Mouse (Mus musculus) stomach, embryonic 15.5 days (tissue): Measurements from ENCODE around the gene Ank3. TPM values are rescaled to one million over a fixed set of nuclear protein-coding genes. Genes with fewer than 3 reads are reported as not detected.
"Not testable (repeated sequence)": the region's sequence is repeated elsewhere in the genome, so short reads cannot be mapped to it uniquely, and the experiment has no call there.

Experiments
- ATAC-seq: fragments of 200-750 bp; cut with Nextera tagmentation; 2 replicates; pipeline ENCODE4 v1.8.0; 2017; ENCODE audit warnings: low read depth, moderate number of reproducible peaks, moderate TSS enrichment; ENCODE audit not compliant: insufficient read depth, low FRiP score
- H3K27ac ChIP-seq: fragments of 300-500 bp; sonication (generic); 2 replicates; pipeline ENCODE4 v1.5.1; 2015; ENCODE audit warnings: mild to moderate bottlenecking, inconsistent platforms
- H3K27me3 ChIP-seq: fragments of 300-500 bp; sonication (generic); replicated peaks from 2 replicates; pipeline ENCODE4 v1.6.1; 2015; ENCODE audit warnings: inconsistent platforms
- H3K36me3 ChIP-seq: fragments of 300-500 bp; sonication (generic); 2 replicates; pipeline ENCODE4 v1.6.1; 2015; ENCODE audit warnings: inconsistent platforms
- H3K4me1 ChIP-seq: fragments of 300-500 bp; sonication (generic); 2 replicates; pipeline ENCODE4 v1.6.1; 2015; ENCODE audit warnings: inconsistent platforms
- H3K4me2 ChIP-seq: fragments of 300-500 bp; sonication (generic); 2 replicates; pipeline ENCODE4 v1.6.1; 2015; ENCODE audit warnings: mild to moderate bottlenecking, inconsistent platforms
- H3K4me3 ChIP-seq: fragments of 300-500 bp; sonication (generic); replicated peaks from 2 replicates; pipeline ENCODE4 v1.5.1; 2015; ENCODE audit warnings: inconsistent platforms
- H3K9ac ChIP-seq: fragments of 300-500 bp; sonication (generic); 2 replicates; pipeline ENCODE4 v1.6.1; 2015; ENCODE audit warnings: inconsistent platforms
- H3K9me3 ChIP-seq: fragments of 300-500 bp; sonication (generic); 2 replicates; pipeline ENCODE4 v1.6.1; 2016; ENCODE audit warnings: inconsistent platforms
- WGBS: fragments of 180-500 bp; shearing (Covaris S2); methylation state at CpG from one replicate; pipeline ENCODE4 v1.1.7; 2015; 5-methylcytosine and 5-hydroxymethylcytosine counted together
- polyA plus RNA-seq: library from polyadenylated mRNA; unstranded; fragments of >200 nt; fragmentation: Nextera tagmentation; extraction: Ambion mirVana; gene quantifications from 2 replicates; pipeline ENCODE4 v1.2.1, GENCODE M21; 2015

The Ank3 gene
- polyA plus RNA-seq, 1 experiment from 2014 or later, result 33.0 TPM

DNA sequence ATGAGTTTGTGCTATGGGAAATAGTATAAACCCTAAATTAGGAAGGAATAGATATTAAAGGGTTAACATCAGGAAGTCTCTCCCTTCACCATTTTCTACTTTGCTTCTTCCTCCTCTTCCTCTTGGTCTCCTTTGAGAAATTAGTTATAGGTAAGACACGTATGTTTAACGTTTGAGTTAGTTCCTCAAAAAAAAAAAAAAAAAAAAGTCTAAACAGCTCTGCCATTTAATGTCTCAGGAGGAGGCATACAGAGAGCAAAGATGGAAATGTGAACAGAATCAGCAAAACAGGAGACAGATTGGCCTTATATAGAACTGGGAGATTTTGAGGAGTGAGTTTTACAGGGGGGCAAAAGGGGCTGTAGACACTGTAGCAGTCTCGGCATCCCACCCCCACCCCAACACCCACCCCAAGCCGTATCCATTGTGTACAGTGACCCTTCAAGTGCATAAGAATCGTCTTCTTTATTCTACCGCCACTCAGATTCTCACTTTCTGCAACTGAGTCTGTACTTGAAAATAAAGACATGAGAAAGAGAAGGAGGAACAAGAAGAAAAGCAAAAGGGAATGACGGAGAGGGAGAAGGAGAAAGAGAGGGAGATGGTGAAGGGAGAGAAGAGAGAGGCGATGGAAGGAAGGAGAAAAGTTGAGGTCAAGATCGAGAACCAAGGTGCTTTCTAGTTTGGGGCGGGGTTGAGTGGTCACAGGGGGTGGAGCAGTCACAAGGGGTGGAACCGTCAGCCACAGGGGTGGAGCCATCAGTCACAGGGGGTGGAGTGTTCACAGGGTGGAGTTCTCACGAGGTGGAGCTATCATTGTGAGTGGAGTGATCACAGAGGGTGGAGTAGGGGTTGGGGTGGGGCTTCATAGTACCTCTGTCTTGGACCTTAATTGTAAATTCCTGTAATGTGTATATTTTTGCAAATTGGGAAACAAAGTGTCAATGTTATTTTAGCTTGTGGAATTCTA is 509.5 kb downstream of the Ank3 start:
- H3K27ac ChIP-seq, result no peak overlapping the region
- peak; percentile 91 for ATAC-seq
- H3K4me2 ChIP-seq, result no peak overlapping the region
- no peak overlapping the region for H3K4me3 ChIP-seq
- no peak overlapping the region for H3K9ac ChIP-seq
- H3K4me1 ChIP-seq, result no peaks in the 10 kb centered on the region; the same call in 1 of the 2 replicates
- 60% methylated on average over 12 of the region's 12 CpGs for WGBS
- no peaks in the 10 kb centered on the region for H3K36me3 ChIP-seq
- H3K9me3 ChIP-seq, result no peaks in the 10 kb centered on the region
- no peaks in the 10 kb centered on the region for H3K27me3 ChIP-seq

DNA sequence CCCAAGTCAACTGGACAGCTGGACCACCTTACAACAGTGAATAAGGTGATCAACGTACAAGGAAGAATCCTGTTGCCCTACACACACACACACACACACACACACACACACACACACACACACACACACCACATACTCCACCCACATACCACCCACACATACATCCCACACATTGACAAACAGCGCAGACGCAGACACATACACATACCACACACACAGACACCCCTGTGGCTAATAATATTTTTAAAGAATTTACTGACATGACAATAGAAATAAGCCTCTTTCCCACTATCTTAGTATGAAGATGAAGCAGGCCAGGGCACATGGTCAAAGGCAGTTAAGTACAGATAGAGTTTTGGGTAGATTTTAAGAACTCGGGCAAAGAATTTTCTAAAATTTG is 511.3 kb downstream of the Ank3 start:
- ATAC-seq, result no peak
- no peak overlapping the region for H3K4me2 ChIP-seq
- no peaks in the 10 kb centered on the region for H3K36me3 ChIP-seq
- no peaks in the 10 kb centered on the region; the same call in 1 of the 2 replicates for H3K4me1 ChIP-seq
- H3K27ac ChIP-seq, result peak overlapping the region; percentile 64
- no peak overlapping the region for H3K4me3 ChIP-seq
- H3K9me3 ChIP-seq, result no peaks in the 10 kb centered on the region
- no peak overlapping the region for H3K9ac ChIP-seq
- WGBS, result 72% methylated on average over 4 of the region's 4 CpGs
- no peaks in the 10 kb centered on the region for H3K27me3 ChIP-seq

DNA sequence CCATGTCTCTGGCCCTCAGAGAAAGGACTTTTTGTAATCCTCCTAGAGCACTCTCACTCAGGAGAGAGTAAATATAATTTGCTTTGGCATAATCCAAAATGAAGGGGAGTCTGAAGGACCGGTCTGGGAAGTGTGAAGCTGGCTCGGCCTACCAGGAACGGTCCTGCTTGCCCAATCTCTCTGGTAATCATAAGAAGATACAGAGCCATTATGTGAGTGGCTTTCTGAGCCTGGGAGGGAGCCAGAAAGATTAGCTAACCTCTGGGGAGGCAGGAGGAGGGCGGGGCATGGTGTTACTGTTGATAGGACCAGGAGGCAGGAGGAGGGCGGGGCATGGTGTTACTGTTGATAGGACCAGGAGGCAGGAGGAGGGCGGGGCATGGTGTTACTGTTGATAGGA is 511.7 kb downstream of the Ank3 start:
- H3K27me3 ChIP-seq, H3K36me3 ChIP-seq, H3K4me2 ChIP-seq, H3K9me3 ChIP-seq, H3K9ac ChIP-seq, H3K4me1 ChIP-seq, H3K4me3 ChIP-seq: not testable (repeated sequence)
- H3K27ac ChIP-seq, result peak overlapping the region; percentile 64
- WGBS, result 13% methylated on average over 5 of the region's 6 CpGs
- ATAC-seq, result peak; percentile 91

DNA sequence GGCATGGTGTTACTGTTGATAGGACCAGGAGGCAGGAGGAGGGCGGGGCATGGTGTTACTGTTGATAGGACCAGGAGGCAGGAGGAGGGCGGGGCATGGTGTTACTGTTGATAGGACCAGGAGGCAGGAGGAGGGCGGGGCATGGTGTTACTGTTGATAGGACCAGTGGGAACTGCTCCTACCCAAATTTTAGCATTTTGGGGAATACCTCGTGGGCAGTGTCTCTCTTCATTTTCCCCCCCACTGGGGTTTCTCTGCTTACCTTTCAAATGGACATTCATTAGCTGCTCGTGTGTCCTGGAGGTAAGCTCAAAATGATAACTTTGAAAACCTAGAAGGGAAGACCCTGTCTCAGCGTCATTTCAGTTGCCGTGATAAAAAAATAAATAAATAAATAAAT is 512.2 kb downstream of the Ank3 start:
- H3K4me2 ChIP-seq, ATAC-seq, H3K4me3 ChIP-seq, H3K27ac ChIP-seq, H3K9me3 ChIP-seq, H3K36me3 ChIP-seq, H3K27me3 ChIP-seq, H3K4me1 ChIP-seq, H3K9ac ChIP-seq: not testable (repeated sequence)
- 45% methylated on average over 5 of the region's 7 CpGs for WGBS

DNA sequence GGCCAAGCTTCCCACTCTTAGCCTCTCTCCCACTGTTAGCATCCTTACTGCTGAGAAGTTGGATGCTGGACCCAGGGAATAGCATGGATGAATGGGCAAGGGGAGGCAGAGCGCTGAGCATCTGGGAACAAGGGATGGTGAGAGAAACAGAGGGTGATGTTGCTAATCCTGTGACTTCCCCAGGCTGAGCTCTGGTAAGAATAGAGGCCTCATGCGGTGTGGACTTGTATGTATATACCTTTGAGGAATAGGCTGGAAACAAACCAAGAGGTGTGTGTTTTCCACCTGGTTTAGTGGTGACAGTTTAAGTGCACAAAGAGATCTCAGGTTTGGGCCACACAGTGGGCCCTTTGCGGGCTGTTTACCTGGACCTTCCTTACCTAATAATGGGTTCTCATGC is 517.0 kb downstream of the Ank3 start:
- H3K27me3 ChIP-seq, result no peaks in the 10 kb centered on the region
- H3K4me1 ChIP-seq, result no peaks in the 10 kb centered on the region
- H3K4me2 ChIP-seq, result no peak overlapping the region
- ATAC-seq, result no peak
- no peaks in the 10 kb centered on the region for H3K36me3 ChIP-seq
- no peak overlapping the region for H3K9ac ChIP-seq
- H3K27ac ChIP-seq, result no peak overlapping the region
- H3K9me3 ChIP-seq, result no peaks in the 10 kb centered on the region
- WGBS, result 78% methylated on average over 3 of the region's 3 CpGs
- no peak overlapping the region for H3K4me3 ChIP-seq

DNA sequence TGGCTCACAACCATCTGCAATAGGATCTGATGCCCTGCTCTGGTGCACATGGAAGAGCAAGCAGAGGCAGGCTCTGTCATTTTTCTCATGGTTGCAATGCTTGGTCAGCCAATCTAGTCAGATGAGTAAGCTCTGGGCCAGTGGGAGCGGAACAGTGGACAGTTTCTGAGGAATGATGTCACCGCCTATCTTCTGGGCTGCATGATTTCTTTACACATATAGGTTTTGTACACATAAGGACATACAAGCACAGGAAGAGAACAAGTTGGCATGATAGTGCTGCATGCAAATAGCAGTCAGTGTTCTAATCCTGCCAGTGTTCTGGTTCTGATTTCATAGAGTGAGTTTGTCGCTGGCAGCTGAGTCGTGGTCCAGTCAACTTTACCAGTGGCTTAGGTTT is 517.6 kb downstream of the Ank3 start:
- no peak overlapping the region for H3K4me2 ChIP-seq
- H3K9ac ChIP-seq, result no peak overlapping the region
- no peaks in the 10 kb centered on the region for H3K9me3 ChIP-seq
- no peaks in the 10 kb centered on the region for H3K36me3 ChIP-seq
- no peak for ATAC-seq
- 0 out of 2 replicates have a peak overlapping the region, but pooled peaks have one; percentile 33 for H3K27ac ChIP-seq
- no peak overlapping the region for H3K4me3 ChIP-seq
- 85% methylated on average over 4 of the region's 4 CpGs for WGBS
- H3K4me1 ChIP-seq, result no peaks in the 10 kb centered on the region
- H3K27me3 ChIP-seq, result no peaks in the 10 kb centered on the region

DNA sequence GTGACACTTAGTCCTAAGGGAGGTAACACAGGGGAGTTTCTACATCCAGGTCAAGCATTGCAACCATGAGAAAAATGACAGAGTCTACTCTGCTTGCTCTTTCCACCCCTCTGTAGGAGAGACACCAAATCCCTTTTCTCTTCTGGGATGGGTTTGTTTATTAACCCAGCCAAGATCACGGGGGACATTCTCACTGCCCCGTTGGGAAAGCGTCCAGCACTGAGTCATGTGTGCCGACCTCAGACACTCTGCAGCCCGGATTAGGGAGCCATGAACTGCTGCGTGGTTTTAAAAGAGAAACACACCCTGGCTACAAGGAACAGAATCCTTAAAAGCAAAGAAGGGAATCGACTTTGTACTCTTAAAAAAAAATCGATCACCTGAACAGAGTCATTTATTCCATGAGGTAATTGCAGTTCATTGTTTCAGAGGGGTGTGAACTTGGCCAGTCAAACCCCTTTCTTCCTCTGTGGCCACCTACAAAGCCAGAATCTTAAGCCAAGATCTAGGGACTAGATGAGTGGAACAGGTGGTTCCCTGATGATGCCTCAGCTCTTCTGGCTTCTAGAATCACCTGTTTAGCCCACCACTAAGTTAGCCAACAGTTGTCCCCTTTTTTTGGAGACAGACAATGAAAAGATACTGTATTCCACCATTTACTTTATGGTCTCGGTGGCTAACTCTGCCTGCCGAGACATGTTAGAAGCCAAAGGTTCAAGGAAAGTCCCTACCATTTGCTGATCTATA is 518.3 kb downstream of the Ank3 start:
- no peak; the same call in 1 of the 2 replicates for ATAC-seq
- Histone ChIP-seq H3K27ac (0 out of 2 replicates have a peak overlapping the region, but pooled peaks have one; percentile 33), H3K36me3 (no peaks in the 10 kb centered on the region), H3K4me2 (no peak overlapping the region), H3K27me3 (no peaks in the 10 kb centered on the region), H3K9ac (no peak overlapping the region), H3K4me3 (no peak overlapping the region), H3K9me3 (no peaks in the 10 kb centered on the region), H3K4me1 (no peaks in the 10 kb centered on the region)
- WGBS, result 48% methylated on average over 10 of the region's 10 CpGs

DNA sequence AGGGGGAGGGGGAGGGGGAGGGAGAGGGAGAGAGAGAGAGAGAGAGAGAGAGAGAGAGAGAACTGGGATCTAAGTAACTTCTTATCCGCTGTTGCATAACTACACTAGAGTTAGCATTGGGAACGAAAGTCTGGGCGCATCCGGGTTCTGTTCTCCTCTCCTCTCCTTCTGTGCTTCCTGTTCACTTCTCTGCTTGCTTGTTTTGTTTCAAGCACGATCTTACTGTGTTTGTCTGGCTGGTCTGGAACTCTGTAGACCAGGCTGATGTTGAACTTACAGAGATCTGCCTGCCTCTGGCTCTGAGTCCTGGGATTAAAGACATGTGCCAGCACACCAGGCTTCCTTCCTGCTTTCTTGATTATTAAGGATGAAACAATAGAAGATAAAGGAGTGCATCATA is 519.1 kb downstream of the Ank3 start:
- no peak for ATAC-seq
- Histone ChIP-seq H3K27me3 (no peaks in the 10 kb centered on the region), H3K4me1 (no peaks in the 10 kb centered on the region), H3K27ac (no peak overlapping the region), H3K4me2 (no peak overlapping the region), H3K9ac (no peak overlapping the region), H3K36me3 (no peaks in the 10 kb centered on the region), H3K9me3 (no peaks in the 10 kb centered on the region), H3K4me3 (no peak overlapping the region)
- WGBS, result 90% methylated on average over 5 of the region's 5 CpGs

DNA sequence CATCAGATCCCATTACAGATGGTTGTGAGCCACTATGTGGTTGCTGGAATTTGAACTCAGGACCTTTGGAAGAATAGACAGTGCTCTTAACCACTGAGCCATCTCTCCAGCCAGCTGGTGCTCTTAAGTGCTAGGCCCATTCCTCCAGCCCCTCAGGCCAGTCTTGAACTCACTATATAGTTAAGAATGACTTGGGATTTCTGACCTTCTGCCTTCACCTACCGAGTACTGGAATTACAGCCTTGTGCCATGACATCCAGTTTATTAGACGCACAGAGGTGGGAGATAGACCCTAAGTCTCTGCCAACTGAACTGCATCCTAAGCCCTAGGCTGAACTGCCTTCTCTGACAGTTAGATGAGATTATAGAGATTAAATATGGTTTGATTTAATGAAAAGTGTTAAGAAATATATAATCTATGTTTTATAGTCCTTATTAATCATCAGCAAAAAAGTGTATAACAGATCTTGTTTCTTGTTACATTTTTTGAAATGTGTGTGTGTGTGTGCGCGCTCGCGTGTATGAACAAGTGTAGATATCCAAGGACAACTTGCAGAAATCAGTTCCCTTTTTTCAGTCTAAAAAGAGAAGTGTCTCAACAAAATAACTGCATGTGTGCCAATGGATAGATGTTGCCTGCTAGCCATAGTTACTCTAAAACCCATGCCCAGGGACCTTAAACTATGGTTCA is 520.0 kb downstream of the Ank3 start:
- H3K4me1 ChIP-seq, result no peaks in the 10 kb centered on the region
- 89% methylated on average over 6 of the region's 6 CpGs for WGBS
- no peak overlapping the region for H3K4me3 ChIP-seq
- H3K4me2 ChIP-seq, result no peak overlapping the region
- no peak overlapping the region for H3K27ac ChIP-seq
- H3K9me3 ChIP-seq, result no peaks in the 10 kb centered on the region
- H3K27me3 ChIP-seq, result no peaks in the 10 kb centered on the region
- ATAC-seq, result no peak
- no peak overlapping the region for H3K9ac ChIP-seq
- no peaks in the 10 kb centered on the region for H3K36me3 ChIP-seq

DNA sequence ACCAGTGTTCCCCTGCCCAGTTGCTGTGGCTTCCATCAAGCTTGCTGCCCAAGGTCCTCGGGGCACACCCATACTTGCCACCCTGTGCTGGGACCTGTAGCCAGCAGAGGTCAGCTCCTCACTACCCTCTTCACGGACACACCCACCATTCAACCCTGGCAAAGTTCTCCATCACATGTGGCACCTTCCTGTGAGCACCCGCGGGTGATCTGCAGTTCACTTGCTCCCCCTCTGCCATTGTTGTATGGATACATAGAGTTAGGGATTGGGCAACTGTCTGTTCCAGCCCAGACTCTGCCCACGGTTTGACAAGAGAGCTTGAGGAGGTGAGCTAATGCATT is 520.5 kb downstream of the Ank3 start:
- H3K36me3 ChIP-seq, result no peaks in the 10 kb centered on the region
- no peaks in the 10 kb centered on the region for H3K9me3 ChIP-seq
- no peak overlapping the region for H3K27ac ChIP-seq
- no peak for ATAC-seq
- no peaks in the 10 kb centered on the region for H3K27me3 ChIP-seq
- no peaks in the 10 kb centered on the region for H3K4me1 ChIP-seq
- no peak overlapping the region for H3K9ac ChIP-seq
- WGBS, result 75% methylated on average over 5 of the region's 5 CpGs
- H3K4me2 ChIP-seq, result no peak overlapping the region
- no peak overlapping the region for H3K4me3 ChIP-seq

DNA sequence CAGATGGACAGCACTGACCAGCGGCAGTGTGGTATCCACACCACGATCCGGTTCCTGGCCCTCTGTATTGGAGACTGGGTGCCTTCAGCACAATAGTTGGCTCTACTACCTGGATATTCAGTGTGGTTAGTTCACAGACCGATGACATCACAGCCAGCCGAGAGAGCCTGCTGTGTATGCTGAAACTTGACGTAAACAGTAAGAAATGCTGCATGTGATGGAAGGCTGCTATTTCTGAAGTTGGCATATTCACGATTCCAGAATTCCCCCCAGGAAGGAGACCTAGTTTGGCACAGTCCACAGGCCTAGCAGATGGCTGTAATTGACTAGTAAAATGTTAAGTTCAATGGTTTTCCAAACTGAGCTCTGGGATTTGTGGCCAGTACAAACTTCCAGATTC is 521.2 kb downstream of the Ank3 start:
- no peak overlapping the region for H3K27ac ChIP-seq
- 73% methylated on average over 7 of the region's 7 CpGs for WGBS
- H3K4me1 ChIP-seq, result no peaks in the 10 kb centered on the region
- ATAC-seq, result no peak
- H3K4me3 ChIP-seq, result no peak overlapping the region
- no peaks in the 10 kb centered on the region for H3K27me3 ChIP-seq
- H3K4me2 ChIP-seq, result no peak overlapping the region
- H3K9me3 ChIP-seq, result no peaks in the 10 kb centered on the region
- H3K9ac ChIP-seq, result no peak overlapping the region
- H3K36me3 ChIP-seq, result no peaks in the 10 kb centered on the region

DNA sequence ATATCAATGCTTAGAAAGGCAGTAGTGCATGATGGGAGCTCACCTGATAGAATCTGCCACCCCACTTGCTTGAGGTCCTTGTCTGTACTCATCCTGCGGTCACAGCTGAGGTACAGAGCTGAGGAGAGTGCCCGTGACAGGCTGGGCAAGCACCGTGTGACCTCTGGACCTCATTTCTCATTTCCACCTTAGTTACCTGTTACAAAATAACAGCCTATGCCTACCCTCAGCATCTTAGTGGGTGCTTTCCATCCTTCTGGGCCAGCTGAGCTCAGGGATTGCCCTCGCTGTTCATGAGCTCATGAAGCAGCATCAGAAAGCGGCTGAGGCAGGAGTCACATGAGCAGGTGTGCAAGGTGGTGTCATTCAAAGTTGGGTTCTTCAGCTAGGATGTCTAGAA is 523.5 kb downstream of the Ank3 start:
- H3K9me3 ChIP-seq, result no peaks in the 10 kb centered on the region
- H3K27me3 ChIP-seq, result no peaks in the 10 kb centered on the region
- no peak overlapping the region for H3K27ac ChIP-seq
- 85% methylated on average over 5 of the region's 5 CpGs for WGBS
- H3K4me1 ChIP-seq, result peaks cover 8% of the 10 kb centered on the region
- no peak overlapping the region for H3K9ac ChIP-seq
- no peak overlapping the region for H3K4me2 ChIP-seq
- no peak overlapping the region for H3K4me3 ChIP-seq
- no peak for ATAC-seq
- no peaks in the 10 kb centered on the region for H3K36me3 ChIP-seq
